Mouse (Mus musculus) hindbrain, embryonic 10.5 days (tissue): ENCODE measurements around the gene P2rx7. TPM values are rescaled to one million over a fixed set of nuclear protein-coding genes. Genes with fewer than 3 reads are reported as not detected.
A peak's percentile ranks its signal among the peaks of the same experiment; 100 is the strongest.
"Not testable (repeated sequence)": the region's sequence is repeated elsewhere in the genome, so short reads cannot be mapped to it uniquely, and the experiment has no call there.

Experiments
- DNase-seq: peaks from one replicate; pipeline ENCODE4 v3.0.0-alpha.2; 2017; ENCODE audit warnings: low spot score
- H3K27ac ChIP-seq: fragments of 300-500 bp; sonication (generic); 2 replicates; pipeline ENCODE4 v1.5.1; 2016; ENCODE audit warnings: mild to moderate bottlenecking, moderate library complexity
- H3K27me3 ChIP-seq: fragments of 300-500 bp; sonication (generic); 2 replicates; pipeline ENCODE4 v1.6.1; 2016; ENCODE audit warnings: mild to moderate bottlenecking; ENCODE audit not compliant: poor library complexity, insufficient read depth, severe bottlenecking
- H3K36me3 ChIP-seq: fragments of 300-500 bp; sonication (generic); 2 replicates; pipeline ENCODE4 v1.6.1; 2016; ENCODE audit warnings: mild to moderate bottlenecking, moderate library complexity
- H3K4me1 ChIP-seq: fragments of 300-500 bp; sonication (generic); replicated peaks from 2 replicates; pipeline ENCODE4 v1.6.1; 2016; ENCODE audit warnings: mild to moderate bottlenecking
- H3K4me3 ChIP-seq: fragments of 300-500 bp; sonication (generic); 2 replicates; pipeline ENCODE4 v1.5.1; 2016; ENCODE audit warnings: mild to moderate bottlenecking, moderate library complexity
- H3K9me3 ChIP-seq: fragments of 300-500 bp; sonication (generic); 2 replicates; pipeline ENCODE4 v1.6.1; 2016; ENCODE audit warnings: mild to moderate bottlenecking, moderate library complexity
- WGBS: fragments of 180-500 bp; shearing (Covaris S2); methylation state at CpG from one replicate; pipeline ENCODE4 v1.1.7; 2016; 5-methylcytosine and 5-hydroxymethylcytosine counted together
- polyA plus RNA-seq: library from polyadenylated mRNA; unstranded; fragments of >200 nt; fragmentation: Nextera tagmentation; extraction: Ambion mirVana; gene quantifications from 2 replicates; pipeline ENCODE4 v1.2.1, GENCODE M21; 2016

P2rx7 gene
- polyA plus RNA-seq, 1 experiment from 2014 or later, result 2.1 TPM

GRCm38 (mm10) chr5:122649264-122649663 lies 5.6 kb downstream of the P2rx7 start:
- peaks cover 27% of the 10 kb centered on the region for H3K4me1 ChIP-seq
- no peak for DNase-seq
- H3K36me3 ChIP-seq, result no peaks in the 10 kb centered on the region
- 82% methylated on average over 8 of the region's 8 CpGs for WGBS
- peaks cover 6% of the 10 kb centered on the region; the same call in 1 of the 2 replicates for H3K27me3 ChIP-seq
- H3K27ac ChIP-seq, result no peak overlapping the region
- H3K4me3 ChIP-seq, result no peak overlapping the region
- no peaks in the 10 kb centered on the region for H3K9me3 ChIP-seq

GRCm38 (mm10) chr5:122650100-122650499 lies 6.4 kb downstream of the P2rx7 start:
- H3K27ac ChIP-seq, result no peak overlapping the region
- no peak overlapping the region for H3K4me3 ChIP-seq
- no peaks in the 10 kb centered on the region for H3K36me3 ChIP-seq
- 92% methylated on average over 8 of the region's 8 CpGs for WGBS
- no peaks in the 10 kb centered on the region for H3K9me3 ChIP-seq
- DNase-seq, result no peak
- H3K4me1 ChIP-seq, result peaks cover 33% of the 10 kb centered on the region
- peaks cover 6% of the 10 kb centered on the region; the same call in 1 of the 2 replicates for H3K27me3 ChIP-seq

GRCm38 (mm10) chr5:122652506-122652905 lies 8.8 kb downstream of the P2rx7 start:
- peaks cover 31% of the 10 kb centered on the region for H3K4me1 ChIP-seq
- H3K27me3 ChIP-seq, result peaks cover 6% of the 10 kb centered on the region; the same call in 1 of the 2 replicates
- no peak overlapping the region for H3K4me3 ChIP-seq
- no peak for DNase-seq
- no peaks in the 10 kb centered on the region for H3K36me3 ChIP-seq
- no peaks in the 10 kb centered on the region for H3K9me3 ChIP-seq
- H3K27ac ChIP-seq, result peak overlapping the region; percentile 78
- WGBS, result 82% methylated on average over 7 of the region's 7 CpGs

- no peak for DNase-seq
- Histone ChIP-seq H3K4me1 (peaks cover 33% of the 10 kb centered on the region), H3K4me3 (no peak overlapping the region), H3K27ac (peak overlapping the region; percentile 78), H3K36me3 (no peaks in the 10 kb centered on the region), H3K9me3 (no peaks in the 10 kb centered on the region), H3K27me3 (peaks cover 6% of the 10 kb centered on the region; the same call in 1 of the 2 replicates)
- WGBS, result 58% methylated on average over 10 of the region's 10 CpGs
Measured at GRCm38 (mm10) chr5:122653112-122653445, 9.4 kb downstream of the P2rx7 start.

- peak; percentile 51 for DNase-seq
- Histone ChIP-seq H3K4me3 (0 out of 2 replicates have a peak overlapping the region, but pooled peaks have one; percentile 1), H3K27ac (peak overlapping the region; percentile 78), H3K27me3 (peaks cover 6% of the 10 kb centered on the region; the same call in 1 of the 2 replicates), H3K4me1 (peaks cover 33% of the 10 kb centered on the region), H3K9me3 (no peaks in the 10 kb centered on the region), H3K36me3 (no peaks in the 10 kb centered on the region)
- WGBS, result 29% methylated on average over 15 of the region's 15 CpGs
Measured at GRCm38 (mm10) chr5:122653446-122654267, 9.9 kb downstream of the P2rx7 start.

- DNase-seq, result no peak
- Histone ChIP-seq H3K27ac (peak overlapping the region; percentile 78), H3K36me3 (no peaks in the 10 kb centered on the region), H3K27me3 (peaks cover 6% of the 10 kb centered on the region; the same call in 1 of the 2 replicates), H3K9me3 (no peaks in the 10 kb centered on the region), H3K4me3 (0 out of 2 replicates have a peak overlapping the region, but pooled peaks have one; percentile 1), H3K4me1 (peaks cover 33% of the 10 kb centered on the region)
- WGBS, result 50% methylated on average over 5 of the region's 5 CpGs
Measured at GRCm38 (mm10) chr5:122654268-122654573, 10.5 kb downstream of the P2rx7 start.

GRCm38 (mm10) chr5:122656808-122657207 lies 13.1 kb downstream of the P2rx7 start:
- no peaks in the 10 kb centered on the region for H3K9me3 ChIP-seq
- no peaks in the 10 kb centered on the region for H3K27me3 ChIP-seq
- peaks cover 33% of the 10 kb centered on the region for H3K4me1 ChIP-seq
- no peak overlapping the region for H3K4me3 ChIP-seq
- WGBS, result 92% methylated on average over 12 of the region's 12 CpGs
- DNase-seq, result no peak
- H3K36me3 ChIP-seq, result no peaks in the 10 kb centered on the region
- no peak overlapping the region for H3K27ac ChIP-seq

- DNase-seq, result no peak
- Histone ChIP-seq H3K27ac (no peak overlapping the region), H3K9me3 (no peaks in the 10 kb centered on the region; the same call in 1 of the 2 replicates), H3K4me1 (0 out of 2 replicates have a peak, but pooled peaks cover 2% of the 10 kb centered on the region), H3K27me3 (no peaks in the 10 kb centered on the region), H3K36me3 (no peaks in the 10 kb centered on the region), H3K4me3 (no peak overlapping the region)
- WGBS, result 94% methylated on average over 6 of the region's 6 CpGs
Measured at GRCm38 (mm10) chr5:122662501-122662900, 18.8 kb downstream of the P2rx7 start.

- Histone ChIP-seq H3K27me3 (no peaks in the 10 kb centered on the region), H3K4me3 (no peak overlapping the region), H3K4me1 (peaks cover 11% of the 10 kb centered on the region), H3K9me3 (no peaks in the 10 kb centered on the region; the same call in 1 of the 2 replicates), H3K36me3 (no peaks in the 10 kb centered on the region), H3K27ac (no peak overlapping the region)
- no peak for DNase-seq
- WGBS, result 68% methylated on average over 5 of the region's 5 CpGs
Measured at GRCm38 (mm10) chr5:122665036-122665435, 21.3 kb downstream of the P2rx7 start.

GRCm38 (mm10) chr5:122668981-122669897 lies 25.5 kb downstream of the P2rx7 start:
- Histone ChIP-seq H3K4me1 (peaks cover 11% of the 10 kb centered on the region), H3K9me3 (no peaks in the 10 kb centered on the region), H3K27ac (no peak overlapping the region), H3K27me3 (no peaks in the 10 kb centered on the region), H3K4me3 (no peak overlapping the region), H3K36me3 (no peaks in the 10 kb centered on the region)
- WGBS, result 89% methylated on average over 15 of the region's 15 CpGs
- DNase-seq, result no peak

- H3K36me3 ChIP-seq, H3K27me3 ChIP-seq, H3K27ac ChIP-seq, DNase-seq, H3K4me3 ChIP-seq, H3K9me3 ChIP-seq: not testable (repeated sequence)
- peaks cover 11% of the 10 kb centered on the region for H3K4me1 ChIP-seq
- 83% methylated on average over 7 of the region's 7 CpGs for WGBS
Measured at GRCm38 (mm10) chr5:122671641-122672040, 27.9 kb downstream of the P2rx7 start.

GRCm38 (mm10) chr5:122672298-122672697 lies 28.6 kb downstream of the P2rx7 start:
- Histone ChIP-seq H3K4me1 (peaks cover 11% of the 10 kb centered on the region), H3K27me3 (no peaks in the 10 kb centered on the region), H3K36me3 (no peaks in the 10 kb centered on the region), H3K4me3 (no peak overlapping the region), H3K9me3 (no peaks in the 10 kb centered on the region), H3K27ac (no peak overlapping the region)
- no peak for DNase-seq
- WGBS, result 85% methylated on average over 5 of the region's 5 CpGs

- Histone ChIP-seq H3K27me3 (no peaks in the 10 kb centered on the region), H3K4me1 (no peaks in the 10 kb centered on the region), H3K9me3 (no peaks in the 10 kb centered on the region), H3K4me3 (no peak overlapping the region), H3K27ac (no peak overlapping the region), H3K36me3 (no peaks in the 10 kb centered on the region)
- WGBS, result 89% methylated on average over 8 of the region's 8 CpGs
- no peak for DNase-seq
Measured at GRCm38 (mm10) chr5:122676002-122676401, 32.3 kb downstream of the P2rx7 start.
